Mouse (Mus musculus) testis, adult 2 months (tissue): ENCODE measurements around the gene Stx2. TPM values are rescaled to one million over a fixed set of nuclear protein-coding genes. Genes with fewer than 3 reads are reported as not detected.

Source experiments
- H3K27ac ChIP-seq: fragments of 200-500 bp; 2 replicates; pipeline ENCODE4 v1.5.1; 2012; ENCODE audit warnings: low read depth, low read length; ENCODE audit not compliant: control insufficient read depth, insufficient read depth
- H3K27me3 ChIP-seq: fragments of 200-500 bp; 2 replicates; pipeline ENCODE4 v1.6.1; 2012; ENCODE audit warnings: mild to moderate bottlenecking, low read length, moderate library complexity; ENCODE audit not compliant: control insufficient read depth, insufficient read depth
- H3K36me3 ChIP-seq: fragments of 200-500 bp; 2 replicates; pipeline ENCODE4 v1.6.1; 2012; ENCODE audit warnings: mild to moderate bottlenecking, low read length; ENCODE audit not compliant: control insufficient read depth, insufficient read depth
- H3K4me1 ChIP-seq: fragments of 200-500 bp; 2 replicates; pipeline ENCODE4 v1.6.1; 2012; ENCODE audit warnings: low read length; ENCODE audit not compliant: control insufficient read depth, insufficient read depth
- H3K4me3 ChIP-seq: fragments of 200-500 bp; 2 replicates; pipeline ENCODE4 v1.5.1; 2012; ENCODE audit warnings: low read depth, mild to moderate bottlenecking, low read length, moderate library complexity, mixed read lengths; ENCODE audit not compliant: control insufficient read depth
- CTCF ChIP-seq: fragments of 200-500 bp; IDR thresholded peaks from 2 replicates; pipeline ENCODE4 v1.5.1; 2012; ENCODE audit warnings: low read depth, mild to moderate bottlenecking, inconsistent platforms, low read length, moderate library complexity; ENCODE audit not compliant: control insufficient read depth, insufficient read depth, insufficient replicate concordance
- POLR2A ChIP-seq: fragments of 200-500 bp; IDR thresholded peaks from 2 replicates; pipeline ENCODE4 v1.6.1; 2012; ENCODE audit warnings: low read depth, mild to moderate bottlenecking, inconsistent platforms, low read length, moderate library complexity; ENCODE audit not compliant: control insufficient read depth
- polyA plus RNA-seq: library from polyadenylated mRNA; depleted of rRNA; stranded (reverse); fragments of >200 nt; gene quantifications from 2 replicates; pipeline ENCODE4 v1.2.3, GENCODE M21; 2012

Stx2 gene
- polyA plus RNA-seq, 1 experiment = 52.4 TPM

DNA sequence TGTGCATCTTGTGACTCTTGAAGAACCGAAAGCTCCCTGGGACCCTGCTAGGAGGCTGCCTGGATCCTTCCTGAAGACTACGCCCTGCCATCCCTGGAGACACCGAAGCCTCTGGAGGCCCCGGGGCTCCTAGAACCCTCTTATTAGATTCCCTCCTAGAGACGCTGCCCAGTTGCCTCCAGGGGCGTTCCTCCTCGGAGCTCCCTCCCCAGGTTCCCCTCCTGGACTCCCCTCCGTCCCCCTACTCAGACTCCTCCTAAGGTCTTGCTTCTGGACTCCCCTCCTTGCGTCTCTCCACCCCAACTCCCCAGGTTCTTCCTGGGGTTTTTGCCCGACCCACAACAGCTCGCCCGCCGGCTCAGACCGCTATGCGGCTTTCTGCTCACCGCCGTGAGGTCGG, 366 bp downstream of the Stx2 start:
- peak overlapping the region; percentile 84 for H3K27ac ChIP-seq
- H3K36me3 ChIP-seq = no peaks in the 10 kb centered on the region
- H3K4me1 ChIP-seq = peaks cover 17% of the 10 kb centered on the region
- no peaks in the 10 kb centered on the region for H3K27me3 ChIP-seq
- peak overlapping the region; percentile 97 for H3K4me3 ChIP-seq
- no peak for TF ChIP-seq POLR2A
- no peak for TF ChIP-seq CTCF

DNA sequence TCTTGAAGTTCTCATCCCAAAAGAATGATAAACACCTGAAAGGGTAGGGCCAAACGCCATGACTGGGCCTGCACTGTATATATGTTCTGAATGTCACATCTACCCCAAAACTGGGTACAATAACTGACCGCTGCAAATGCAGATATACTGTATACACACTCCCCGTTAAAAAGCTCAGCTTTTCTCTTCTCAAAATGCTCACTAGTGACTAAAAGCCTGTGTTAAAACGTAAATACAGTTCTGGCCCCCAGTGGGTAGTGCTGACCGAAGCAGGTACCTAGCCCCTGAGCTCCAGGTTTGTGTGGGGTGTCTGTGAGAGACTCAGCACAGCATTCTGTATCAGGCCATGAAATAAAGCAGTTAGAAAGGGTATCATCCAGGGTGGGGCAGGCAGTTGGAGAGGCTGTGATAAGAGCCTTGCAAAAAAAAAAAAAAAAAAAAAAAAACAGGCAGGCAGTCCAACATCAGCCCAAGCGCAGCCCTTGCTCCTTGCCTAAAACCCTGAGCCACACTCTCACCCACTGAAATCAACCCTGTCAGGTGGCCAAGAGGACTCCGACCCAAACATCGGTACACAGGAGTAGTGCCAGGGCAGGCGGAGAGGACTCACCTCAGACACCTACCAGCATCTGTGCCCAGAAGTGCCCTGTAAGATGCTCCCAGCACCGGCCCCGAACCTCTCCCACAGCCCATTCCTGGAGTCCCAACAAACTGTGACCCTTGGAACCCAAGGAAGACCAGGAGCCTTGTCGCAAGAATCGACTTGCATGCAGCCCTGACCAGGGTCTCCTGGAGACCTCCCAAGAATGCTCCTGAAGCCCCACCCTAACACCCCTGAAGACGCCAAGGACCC, 1.0 kb downstream of the Stx2 start:
- no peak for TF ChIP-seq CTCF
- no peak for TF ChIP-seq POLR2A
- Histone ChIP-seq H3K27ac (no peak overlapping the region; the same call in 1 of the 2 replicates), H3K36me3 (no peaks in the 10 kb centered on the region), H3K27me3 (no peaks in the 10 kb centered on the region), H3K4me3 (peak overlapping the region; percentile 97), H3K4me1 (peaks cover 18% of the 10 kb centered on the region)

DNA sequence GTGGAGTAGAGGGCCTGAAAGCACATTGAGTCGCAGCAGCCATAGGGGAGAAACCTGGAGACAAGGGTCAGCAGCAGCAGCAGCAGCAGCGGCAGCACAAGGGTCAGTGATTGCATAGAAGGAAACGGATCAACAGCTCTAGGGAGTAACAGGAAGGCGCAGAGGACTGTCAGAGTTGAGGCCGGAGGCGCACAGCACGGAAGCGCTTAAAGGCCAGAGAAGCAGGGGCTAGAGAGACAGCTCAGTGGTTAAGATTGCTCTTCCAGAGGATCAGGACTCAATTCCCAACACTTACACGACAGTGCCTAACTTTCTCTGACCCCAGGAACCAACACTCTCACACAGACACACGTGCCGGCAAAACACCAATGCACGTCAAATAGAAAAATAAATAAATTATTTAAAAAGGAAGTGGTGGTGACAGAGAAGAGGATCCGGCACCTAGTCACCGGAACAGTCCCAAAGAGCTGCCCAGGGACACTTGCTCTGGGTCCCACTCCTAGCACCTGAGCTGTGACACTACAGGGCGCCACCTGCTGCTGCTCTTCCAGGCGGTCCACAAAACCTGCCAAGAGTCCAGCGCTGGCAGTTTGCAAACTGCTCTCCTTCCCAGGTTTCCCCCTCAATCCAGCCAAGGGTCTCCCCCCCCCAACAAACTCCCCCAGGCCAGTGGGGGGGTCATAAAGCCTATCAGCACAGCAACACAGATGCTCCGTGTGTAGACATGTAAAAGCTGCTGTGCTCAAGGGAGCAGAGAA, 2.2 kb downstream of the Stx2 start:
- Histone ChIP-seq H3K4me1 (peaks cover 19% of the 10 kb centered on the region), H3K36me3 (no peaks in the 10 kb centered on the region), H3K4me3 (peak overlapping the region; percentile 97), H3K27me3 (no peaks in the 10 kb centered on the region), H3K27ac (no peak overlapping the region)
- TF ChIP-seq CTCF (no peak), POLR2A (no peak)

DNA sequence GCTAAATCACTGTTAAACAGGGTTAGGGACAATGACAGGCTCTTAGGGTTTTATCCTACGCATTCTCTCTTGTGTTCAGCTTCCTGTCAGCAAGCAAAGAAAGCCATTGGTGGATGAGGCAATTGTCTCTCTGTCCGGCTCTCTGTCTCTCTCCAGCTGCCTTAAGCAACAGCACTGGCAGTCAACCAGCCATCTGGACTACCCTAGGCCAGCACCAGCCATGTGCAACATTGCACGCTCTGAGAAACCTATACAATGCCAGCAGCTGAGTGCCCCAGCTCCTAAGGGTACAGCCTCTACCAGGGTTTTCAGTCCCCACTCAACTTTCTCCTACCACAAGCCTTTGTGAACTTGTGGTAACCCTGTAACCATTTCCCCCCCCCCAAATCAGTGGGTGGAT, 3.0 kb downstream of the Stx2 start:
- Histone ChIP-seq H3K27ac (no peak overlapping the region), H3K27me3 (no peaks in the 10 kb centered on the region), H3K4me1 (peaks cover 19% of the 10 kb centered on the region), H3K36me3 (no peaks in the 10 kb centered on the region), H3K4me3 (no peak overlapping the region)
- TF ChIP-seq POLR2A (no peak), CTCF (no peak)

DNA sequence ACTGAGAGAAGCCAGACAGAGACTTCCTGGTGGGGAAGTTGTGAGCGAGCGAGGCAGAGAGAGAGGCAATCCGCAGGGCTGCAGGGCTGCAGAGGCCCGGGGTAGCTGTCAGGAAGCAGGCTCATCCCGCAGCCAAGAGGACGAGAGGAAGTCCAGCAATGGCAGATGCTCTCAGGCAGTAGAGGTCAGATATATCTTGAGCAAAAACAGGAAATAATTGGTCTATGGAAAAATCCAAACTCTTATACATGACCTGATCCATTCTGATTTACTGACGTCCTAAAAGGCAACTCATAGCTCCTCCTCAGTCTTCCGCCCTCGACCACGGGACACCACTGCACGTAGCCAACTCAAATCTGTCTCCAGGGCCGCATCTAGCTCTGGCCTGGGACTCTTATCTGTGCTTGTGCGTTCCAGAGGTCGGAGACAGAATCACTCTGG, 5.8 kb downstream of the Stx2 start:
- no peaks in the 10 kb centered on the region for H3K27me3 ChIP-seq
- no peak overlapping the region for H3K27ac ChIP-seq
- peaks cover 10% of the 10 kb centered on the region for H3K4me1 ChIP-seq
- TF ChIP-seq POLR2A = no peak
- H3K36me3 ChIP-seq = no peaks in the 10 kb centered on the region
- H3K4me3 ChIP-seq = no peak overlapping the region

DNA sequence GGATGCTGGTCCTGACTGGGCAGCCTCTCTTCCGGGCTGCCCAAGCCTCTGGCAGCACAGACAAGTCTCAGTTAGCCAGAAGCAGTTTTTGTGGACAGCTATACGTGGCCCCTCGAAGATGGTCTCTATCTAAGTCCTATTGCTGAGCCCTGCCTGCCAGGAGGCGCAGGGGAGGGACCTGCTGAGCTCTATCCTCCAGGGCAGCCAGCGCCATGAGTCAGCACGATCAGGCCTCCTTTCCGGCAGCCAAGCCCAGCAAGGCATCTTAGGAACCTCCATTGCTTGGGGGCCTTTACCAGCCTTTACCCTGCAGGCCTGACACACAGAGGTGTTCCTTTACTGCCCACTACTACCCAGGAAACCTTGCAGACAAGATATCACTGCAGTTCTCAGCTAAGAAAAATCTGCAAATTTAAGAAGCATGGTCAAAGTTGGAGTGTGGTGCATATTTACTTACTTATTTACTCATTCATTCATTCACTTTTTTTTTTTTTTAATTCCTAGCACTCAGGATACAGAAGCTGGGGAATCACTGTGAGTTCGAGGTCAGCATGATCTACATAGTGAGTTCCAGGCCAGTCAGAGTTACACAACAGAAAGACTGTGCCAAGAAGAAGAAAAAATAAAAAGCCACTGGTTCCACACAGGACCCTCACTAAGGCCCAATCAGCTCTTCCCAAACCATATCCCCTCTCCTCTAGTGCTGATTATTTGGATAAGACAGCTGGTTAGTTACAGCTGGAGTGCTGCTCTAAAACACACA, 7.5 kb downstream of the Stx2 start:
- Histone ChIP-seq H3K4me1 (peaks cover 2% of the 10 kb centered on the region; the same call in 1 of the 2 replicates), H3K27ac (no peak overlapping the region), H3K4me3 (no peak overlapping the region), H3K36me3 (no peaks in the 10 kb centered on the region), H3K27me3 (no peaks in the 10 kb centered on the region)
- no peak for TF ChIP-seq POLR2A
- TF ChIP-seq CTCF = no peak
